Mouse (Mus musculus) embryonic facial prominence, embryonic 14.5 days (tissue): ENCODE measurements at regions not wholly inside any gene's neighbourhood (a gene's known extent, or its start where the extent isn't known, plus 50 kb on each side); places are given as distances from the start of the nearest gene placed in this dataset.

ENCODE experiments used
- ATAC-seq: fragments of 200-750 bp; cut with Nextera tagmentation; 2 replicates; pipeline ENCODE4 v1.8.0; 2017; ENCODE audit warnings: low read depth, moderate number of reproducible peaks, moderate TSS enrichment
- DNase-seq: peaks from one replicate; pipeline ENCODE4 v3.0.0-alpha.2; 2015; ENCODE audit warnings: low spot score
- H3K27ac ChIP-seq: fragments of 300-500 bp; sonication (generic); replicated peaks from 2 replicates; pipeline ENCODE4 v1.5.1; 2014; ENCODE audit warnings: low read depth, mild to moderate bottlenecking, low read length, moderate library complexity
- H3K27me3 ChIP-seq: fragments of 300-500 bp; sonication (generic); replicated peaks from 2 replicates; pipeline ENCODE4 v1.6.1; 2014; ENCODE audit warnings: low read length; ENCODE audit not compliant: control insufficient read depth, insufficient read depth
- H3K36me3 ChIP-seq: fragments of 300-500 bp; sonication (generic); 2 replicates; pipeline ENCODE4 v1.6.1; 2014; ENCODE audit warnings: low read length, mixed read lengths; ENCODE audit not compliant: control insufficient read depth, insufficient read depth
- H3K4me1 ChIP-seq: fragments of 300-500 bp; sonication (generic); 2 replicates; pipeline ENCODE4 v1.6.1; 2014; ENCODE audit warnings: antibody characterized with exemption, low read length; ENCODE audit not compliant: control insufficient read depth, insufficient read depth
- H3K4me2 ChIP-seq: fragments of 300-500 bp; sonication (generic); 2 replicates; pipeline ENCODE4 v1.6.1; 2014; ENCODE audit warnings: low read depth, mild to moderate bottlenecking, low read length, moderate library complexity, mixed read lengths
- H3K4me3 ChIP-seq: fragments of 300-500 bp; sonication (generic); 2 replicates; pipeline ENCODE4 v1.5.1; 2014; ENCODE audit warnings: low read depth, mild to moderate bottlenecking, low read length
- H3K9ac ChIP-seq: fragments of 300-500 bp; sonication (generic); 2 replicates; pipeline ENCODE4 v1.6.1; 2014; ENCODE audit warnings: low read depth, mild to moderate bottlenecking, low read length, moderate library complexity, mixed read lengths
- H3K9me3 ChIP-seq: fragments of 300-500 bp; sonication (generic); 2 replicates; pipeline ENCODE4 v1.6.1; 2016; ENCODE audit warnings: low read length; ENCODE audit not compliant: control insufficient read depth
- WGBS: fragments of 180-500 bp; shearing (Covaris S2); extraction: QIAGEN DNeasy Blood & Tissue Kit; methylation state at CpG from one replicate; pipeline ENCODE4 v1.1.7; 2014; 5-methylcytosine and 5-hydroxymethylcytosine counted together

- Histone ChIP-seq H3K27me3 (no peaks in the 10 kb centered on the region), H3K36me3 (no peaks in the 10 kb centered on the region), H3K4me1 (no peaks in the 10 kb centered on the region), H3K27ac (no peak overlapping the region), H3K9ac (no peak overlapping the region), H3K9me3 (no peaks in the 10 kb centered on the region), H3K4me2 (no peak overlapping the region), H3K4me3 (no peak overlapping the region)
- DNase-seq, result no peak
- ATAC-seq, result no peak
- WGBS, result 73% methylated on average over 6 of the region's 6 CpGs
Measured at GRCm38 (mm10) chr8:113125586-113125985, 509.8 kb upstream of the Mon1b start.

GRCm38 (mm10) chr8:113137361-113137760, 498.0 kb upstream of the Mon1b start:
- Histone ChIP-seq H3K4me1 (no peaks in the 10 kb centered on the region), H3K27me3 (no peaks in the 10 kb centered on the region), H3K27ac (no peak overlapping the region), H3K9me3 (no peaks in the 10 kb centered on the region), H3K4me3 (no peak overlapping the region), H3K36me3 (no peaks in the 10 kb centered on the region), H3K9ac (no peak overlapping the region), H3K4me2 (no peak overlapping the region)
- DNase-seq, result no peak
- no peak for ATAC-seq

GRCm38 (mm10) chr8:113140021-113140420, 495.4 kb upstream of the Mon1b start:
- H3K4me2 ChIP-seq, result no peak overlapping the region
- no peaks in the 10 kb centered on the region for H3K27me3 ChIP-seq
- H3K9ac ChIP-seq, result no peak overlapping the region
- H3K4me1 ChIP-seq, result no peaks in the 10 kb centered on the region
- H3K36me3 ChIP-seq, result no peaks in the 10 kb centered on the region
- H3K4me3 ChIP-seq, result no peak overlapping the region
- 69% methylated on average over 1 of the region's 1 CpGs for WGBS
- no peak overlapping the region for H3K27ac ChIP-seq
- H3K9me3 ChIP-seq, result no peaks in the 10 kb centered on the region
- ATAC-seq (no peak), DNase-seq (no peak)

GRCm38 (mm10) chr8:113141131-113141530, 494.3 kb upstream of the Mon1b start:
- ATAC-seq (no peak), DNase-seq (no peak)
- Histone ChIP-seq H3K9ac (no peak overlapping the region), H3K27ac (no peak overlapping the region), H3K36me3 (no peaks in the 10 kb centered on the region), H3K4me3 (no peak overlapping the region), H3K4me1 (no peaks in the 10 kb centered on the region), H3K27me3 (no peaks in the 10 kb centered on the region), H3K4me2 (no peak overlapping the region), H3K9me3 (no peaks in the 10 kb centered on the region)
- 83% methylated on average over 1 of the region's 1 CpGs for WGBS

- no peaks in the 10 kb centered on the region for H3K4me1 ChIP-seq
- ATAC-seq (no peak), DNase-seq (no peak)
- H3K36me3 ChIP-seq, result no peaks in the 10 kb centered on the region
- WGBS, result 71% methylated on average over 1 of the region's 1 CpGs
- no peak overlapping the region for H3K4me2 ChIP-seq
- no peaks in the 10 kb centered on the region for H3K9me3 ChIP-seq
- H3K27ac ChIP-seq, result no peak overlapping the region
- no peaks in the 10 kb centered on the region for H3K27me3 ChIP-seq
- no peak overlapping the region for H3K9ac ChIP-seq
- no peak overlapping the region for H3K4me3 ChIP-seq
Measured at GRCm38 (mm10) chr8:113176591-113176990, 458.8 kb upstream of the Mon1b start.

DNA sequence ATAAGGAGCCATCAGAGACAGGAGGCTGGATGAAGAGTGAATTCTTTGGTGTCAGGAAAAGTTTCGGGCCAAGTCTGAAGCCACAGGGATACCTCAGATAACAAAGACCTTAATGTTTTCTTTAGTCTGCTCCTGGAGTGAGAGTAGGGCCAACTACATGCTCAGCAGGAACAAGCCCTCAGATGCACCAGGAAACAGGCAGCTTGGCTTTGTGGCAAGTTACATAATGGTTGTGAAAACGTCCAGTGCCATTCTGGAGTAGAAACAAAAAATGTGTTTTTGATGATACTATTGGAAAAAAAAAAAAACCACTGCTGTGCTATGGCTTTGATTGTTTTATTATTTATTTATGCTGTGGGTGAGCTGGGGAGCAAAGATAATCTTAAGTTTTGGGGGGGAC, 452.2 kb upstream of the Mon1b start:
- Histone ChIP-seq H3K9ac (no peak overlapping the region), H3K4me1 (no peaks in the 10 kb centered on the region), H3K27ac (no peak overlapping the region), H3K4me3 (no peak overlapping the region), H3K9me3 (no peaks in the 10 kb centered on the region), H3K27me3 (no peaks in the 10 kb centered on the region), H3K36me3 (no peaks in the 10 kb centered on the region), H3K4me2 (no peak overlapping the region)
- no peak for ATAC-seq
- no peak for DNase-seq
- WGBS, result 8% methylated on average over 2 of the region's 2 CpGs

DNA sequence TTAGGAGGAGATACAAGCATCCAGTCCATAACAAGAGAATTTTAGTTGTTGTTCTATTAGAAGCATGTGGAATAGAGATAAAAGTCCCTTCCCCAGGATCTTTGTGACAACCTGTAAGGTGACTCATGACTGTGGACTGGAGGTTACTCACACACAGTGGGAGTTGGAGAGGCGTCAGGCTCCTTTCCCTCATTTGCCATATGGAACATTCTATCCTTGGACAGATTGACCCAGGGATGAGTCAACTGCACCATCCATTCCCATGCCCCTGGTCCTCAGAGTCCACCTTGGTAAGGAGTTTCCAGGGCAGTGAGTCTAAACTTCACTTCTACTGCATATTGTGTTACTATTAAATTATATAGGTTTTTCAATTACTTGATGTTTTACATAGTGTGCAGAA, 444.9 kb upstream of the Mon1b start:
- no peak for ATAC-seq
- 80% methylated on average over 1 of the region's 1 CpGs for WGBS

GRCm38 (mm10) chr8:113191537-113191936, 443.9 kb upstream of the Mon1b start:
- H3K36me3 ChIP-seq, result no peaks in the 10 kb centered on the region
- WGBS, result 70% methylated on average over 3 of the region's 3 CpGs
- no peaks in the 10 kb centered on the region for H3K9me3 ChIP-seq
- no peak overlapping the region for H3K4me2 ChIP-seq
- no peak overlapping the region for H3K4me3 ChIP-seq
- H3K4me1 ChIP-seq, result no peaks in the 10 kb centered on the region
- no peaks in the 10 kb centered on the region for H3K27me3 ChIP-seq
- H3K27ac ChIP-seq, result no peak overlapping the region
- no peak overlapping the region for H3K9ac ChIP-seq
- ATAC-seq (no peak), DNase-seq (no peak)

More for the DNA sequence above, 444.9 kb upstream of the Mon1b start:
- Histone ChIP-seq H3K9me3 (no peaks in the 10 kb centered on the region), H3K4me1 (no peaks in the 10 kb centered on the region), H3K4me2 (no peak overlapping the region), H3K9ac (no peak overlapping the region), H3K36me3 (no peaks in the 10 kb centered on the region), H3K27ac (no peak overlapping the region), H3K27me3 (no peaks in the 10 kb centered on the region), H3K4me3 (no peak overlapping the region)
- DNase-seq, result no peak
